Mouse (Mus musculus): Measurements from ENCODE around the gene Ski.

The Ski gene

DNA sequence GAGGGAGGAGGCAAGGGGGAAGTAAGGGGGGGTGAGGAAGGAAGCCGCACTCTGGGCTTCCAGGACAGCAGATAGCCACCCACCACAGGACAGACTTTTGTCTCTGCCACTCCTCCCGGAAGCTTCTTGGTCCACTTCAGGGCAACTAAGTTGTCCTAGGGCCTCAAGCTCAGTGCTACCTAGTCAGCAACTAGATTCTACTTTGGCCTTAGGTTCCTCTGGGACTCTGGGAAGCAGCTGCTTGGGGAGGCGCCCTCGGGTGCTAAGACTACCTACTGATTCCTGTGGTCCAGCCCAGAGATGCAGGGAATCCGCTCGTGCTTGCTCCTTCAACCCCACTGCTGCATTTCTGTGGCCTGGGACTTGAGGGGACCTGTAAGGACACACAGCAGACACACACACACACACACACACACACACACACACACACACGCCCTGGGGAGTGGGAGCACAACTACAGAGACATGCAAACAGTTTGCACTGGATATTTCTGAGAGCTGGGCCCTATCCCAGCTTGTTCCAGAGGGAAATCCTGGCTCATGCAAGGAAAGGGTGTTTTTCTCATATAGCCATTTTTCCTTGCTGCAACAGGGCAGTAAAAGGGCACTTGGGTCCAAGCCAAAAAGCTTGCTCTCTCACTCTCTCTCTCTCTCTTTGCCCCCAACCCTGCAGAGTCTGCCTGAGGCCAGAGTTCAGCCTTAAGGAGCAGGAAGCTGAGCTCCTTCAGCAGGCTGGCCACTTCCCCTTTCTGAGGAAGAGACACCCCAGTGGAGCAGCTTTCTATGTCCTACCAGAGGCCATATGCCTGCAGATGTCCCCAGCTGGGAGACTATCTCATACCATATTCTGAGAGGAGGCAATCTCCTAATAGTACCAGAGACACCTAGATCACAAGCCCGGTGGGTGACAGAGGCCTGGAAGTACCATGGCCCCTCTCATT is 12.2 kb upstream of the Ski start:
- no peak for DNase-seq (ENCODE audit: low read depth, low spot score)

GRCm38 (mm10) chr4:155233878-155234277 is 11.5 kb upstream of the Ski start:
- DNase-seq (ENCODE audit: low read depth, low spot score): peak; percentile 78

DNA sequence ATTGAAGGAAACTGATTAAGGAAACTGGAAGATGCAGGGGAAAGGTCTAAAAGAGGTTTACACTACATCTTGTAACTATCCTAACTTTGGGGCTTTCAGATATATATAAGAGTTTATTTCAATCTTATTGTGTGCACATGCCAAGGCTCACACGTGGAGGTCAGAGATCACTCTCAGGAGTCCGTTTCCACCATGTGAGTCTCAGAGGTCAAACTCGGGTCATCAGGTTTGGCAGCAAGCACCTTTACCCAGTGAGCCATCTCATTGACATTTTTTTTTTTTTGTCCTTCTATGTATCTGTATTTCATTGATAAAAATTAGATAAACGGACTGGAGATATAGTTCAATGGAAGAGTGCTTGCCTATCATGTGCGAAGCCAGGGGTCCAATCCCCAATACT is 6.1 kb upstream of the Ski start:
- DNase-seq (ENCODE audit: low read depth, low spot score): no peak

- DNase-seq (ENCODE audit: low read depth, low spot score): no peak
Observed at GRCm38 (mm10) chr4:155227986-155228385, 5.6 kb upstream of the Ski start.

DNA sequence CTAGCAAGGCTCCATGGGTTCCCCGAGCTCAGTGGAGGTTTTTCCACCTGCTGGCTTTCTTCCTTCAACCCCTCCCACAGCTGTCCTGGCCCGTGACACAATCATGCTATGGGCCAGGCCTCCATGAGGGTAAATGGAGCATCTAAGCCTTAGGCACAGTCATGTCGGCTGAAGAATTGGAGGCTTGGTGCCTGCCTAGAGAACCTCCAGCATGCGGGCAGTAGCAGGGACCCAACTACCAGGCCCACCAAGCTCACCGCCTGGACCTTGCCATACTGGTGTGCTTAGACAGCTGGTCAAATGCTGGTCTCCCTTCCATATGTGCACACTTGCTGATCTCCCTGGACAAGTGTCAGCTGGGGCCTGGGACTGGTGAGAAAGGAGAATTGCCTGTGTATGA is 3.5 kb upstream of the Ski start:
- no peak for DNase-seq (ENCODE audit: low read depth, low spot score)

DNA sequence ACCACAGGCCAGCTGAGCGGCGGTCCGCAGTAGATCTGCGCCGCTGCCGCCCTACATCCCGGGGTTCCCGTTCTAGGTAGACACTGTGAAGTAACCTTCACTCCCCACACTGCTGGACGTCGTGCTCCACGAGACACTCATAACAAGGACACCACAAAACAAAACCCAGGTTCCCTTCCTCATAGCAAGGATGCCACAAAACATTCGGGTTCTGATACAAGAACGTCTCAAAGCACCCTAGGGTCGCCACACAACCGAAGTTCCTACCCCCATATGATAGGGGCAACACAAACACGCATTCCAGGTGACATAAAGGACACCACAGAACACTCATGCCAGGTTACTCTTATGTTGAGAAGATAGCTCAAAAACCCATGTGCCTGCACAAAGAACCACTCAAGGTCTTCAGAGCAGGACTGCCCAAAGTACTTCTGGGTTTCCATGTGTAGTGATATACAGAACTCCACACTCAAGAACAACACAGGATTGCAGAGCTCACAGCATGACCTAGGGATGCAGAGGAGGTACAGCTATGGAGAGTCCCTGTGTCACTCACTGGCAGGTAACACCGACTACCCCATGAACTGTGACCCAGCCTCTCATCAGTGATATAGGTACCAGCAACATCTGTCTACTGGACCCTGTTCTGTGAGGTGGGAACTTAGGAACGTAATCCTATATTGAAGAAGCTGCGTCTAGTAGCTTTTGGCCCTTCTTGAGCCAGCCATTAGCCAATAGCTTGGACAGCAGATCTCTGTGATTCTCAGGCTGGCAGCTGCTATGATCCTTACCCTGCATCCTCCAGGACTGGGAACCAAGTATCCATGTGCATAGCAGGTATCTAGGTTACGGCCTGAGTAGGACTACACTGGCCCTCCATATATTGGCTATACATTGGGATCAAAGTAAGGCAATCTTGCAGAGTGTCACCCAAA is 1.5 kb upstream of the Ski start:
- no peak for DNase-seq (ENCODE audit: low read depth, low spot score)

DNA sequence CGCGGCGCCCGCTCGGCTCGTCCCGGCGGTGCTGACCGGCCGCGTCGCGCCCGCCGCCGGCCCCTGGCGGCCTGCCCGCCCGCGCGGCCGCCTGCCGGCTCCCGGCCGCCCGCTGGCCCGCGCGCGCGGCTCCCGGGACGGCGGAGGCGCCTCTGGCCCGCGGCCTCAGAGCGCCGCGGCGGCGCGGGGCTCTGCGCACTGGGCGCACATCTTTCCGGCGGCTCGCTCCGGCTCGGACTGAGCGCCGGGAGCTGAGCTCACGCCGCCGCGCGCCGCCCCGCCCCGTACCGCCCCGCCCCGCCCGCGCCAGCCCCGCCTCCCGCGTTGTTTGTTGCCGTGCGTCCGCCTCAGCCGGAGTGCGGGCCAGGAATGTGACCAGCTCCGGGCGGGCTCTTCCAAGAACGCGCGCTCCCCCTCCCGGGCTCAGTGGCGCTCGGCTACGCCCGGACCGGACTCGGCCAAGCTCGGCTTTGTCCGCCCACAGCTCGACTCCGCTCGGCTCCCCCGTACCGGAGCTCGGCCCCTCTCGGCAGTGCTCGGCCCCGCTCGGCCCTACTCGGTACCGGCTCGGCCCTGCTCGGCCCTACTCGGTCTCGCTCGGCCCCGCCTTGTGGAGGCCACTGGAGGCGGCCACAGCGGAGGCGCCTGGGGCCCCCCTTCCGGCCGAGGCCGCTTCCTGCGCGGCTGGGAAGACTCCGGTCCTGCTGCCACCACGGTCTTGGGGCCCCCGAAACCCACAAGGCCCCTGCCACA is 625 bp upstream of the Ski start:
- DNase-seq (ENCODE audit: low read depth, low spot score): peak; percentile 98

GRCm38 (mm10) chr4:155221599-155222551 is 517 bp downstream of the Ski start:
- peak; percentile 40 for DNase-seq (ENCODE audit: low read depth, low spot score)

- DNase-seq (ENCODE audit: low read depth, low spot score): no peak
Observed at GRCm38 (mm10) chr4:155221106-155221505, 1.3 kb downstream of the Ski start.

- DNase-seq (ENCODE audit: low read depth, low spot score): no peak
Observed at GRCm38 (mm10) chr4:155220213-155221100, 1.9 kb downstream of the Ski start.

DNA sequence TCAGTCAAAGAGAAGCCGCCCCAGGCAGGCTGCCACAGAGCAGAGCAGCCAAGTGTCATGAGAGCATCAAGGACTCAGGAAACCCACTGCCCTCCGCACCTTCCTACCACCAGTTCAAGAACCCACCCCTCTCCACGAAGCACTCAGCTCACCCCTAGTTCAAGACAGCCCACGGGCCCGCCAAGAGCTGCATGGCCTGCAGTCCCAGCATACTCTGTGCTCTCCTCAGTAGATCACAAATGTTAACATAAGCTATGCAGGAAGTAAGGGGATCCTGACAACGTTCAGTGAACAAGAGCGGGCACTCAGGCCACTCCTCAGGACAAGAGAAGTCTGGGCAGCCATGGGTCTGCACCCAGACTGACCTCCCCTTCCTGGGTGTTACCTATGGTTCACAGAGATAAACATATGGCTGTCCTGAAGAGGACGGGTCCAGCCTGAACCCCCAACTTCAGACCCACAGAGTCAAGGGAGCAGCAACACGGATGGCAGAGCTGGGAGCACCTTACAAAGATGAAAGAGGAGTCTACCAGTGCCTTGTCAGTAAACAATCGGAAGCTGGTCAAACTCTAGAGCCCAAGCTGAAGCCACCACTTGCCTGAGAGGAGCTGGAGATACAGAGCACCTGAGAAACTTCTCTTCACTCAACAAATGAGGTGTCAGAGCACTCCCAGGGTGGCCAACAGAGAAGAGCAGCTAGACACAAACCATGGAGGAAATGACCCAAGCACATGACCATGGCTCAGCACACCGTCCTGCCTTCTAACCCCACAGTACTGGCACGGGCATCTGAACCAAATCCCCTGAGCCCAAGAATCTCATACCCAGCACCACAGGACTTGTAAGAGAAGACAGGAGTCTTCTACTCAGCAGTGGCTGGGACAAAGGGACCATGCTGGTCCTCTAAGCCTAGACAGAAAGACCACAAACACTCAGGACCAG is 2.9 kb downstream of the Ski start:
- no peak for DNase-seq (ENCODE audit: low read depth, low spot score)

- no peak for DNase-seq (ENCODE audit: low read depth, low spot score)
Observed at GRCm38 (mm10) chr4:155218104-155218732, 4.2 kb downstream of the Ski start.

DNA sequence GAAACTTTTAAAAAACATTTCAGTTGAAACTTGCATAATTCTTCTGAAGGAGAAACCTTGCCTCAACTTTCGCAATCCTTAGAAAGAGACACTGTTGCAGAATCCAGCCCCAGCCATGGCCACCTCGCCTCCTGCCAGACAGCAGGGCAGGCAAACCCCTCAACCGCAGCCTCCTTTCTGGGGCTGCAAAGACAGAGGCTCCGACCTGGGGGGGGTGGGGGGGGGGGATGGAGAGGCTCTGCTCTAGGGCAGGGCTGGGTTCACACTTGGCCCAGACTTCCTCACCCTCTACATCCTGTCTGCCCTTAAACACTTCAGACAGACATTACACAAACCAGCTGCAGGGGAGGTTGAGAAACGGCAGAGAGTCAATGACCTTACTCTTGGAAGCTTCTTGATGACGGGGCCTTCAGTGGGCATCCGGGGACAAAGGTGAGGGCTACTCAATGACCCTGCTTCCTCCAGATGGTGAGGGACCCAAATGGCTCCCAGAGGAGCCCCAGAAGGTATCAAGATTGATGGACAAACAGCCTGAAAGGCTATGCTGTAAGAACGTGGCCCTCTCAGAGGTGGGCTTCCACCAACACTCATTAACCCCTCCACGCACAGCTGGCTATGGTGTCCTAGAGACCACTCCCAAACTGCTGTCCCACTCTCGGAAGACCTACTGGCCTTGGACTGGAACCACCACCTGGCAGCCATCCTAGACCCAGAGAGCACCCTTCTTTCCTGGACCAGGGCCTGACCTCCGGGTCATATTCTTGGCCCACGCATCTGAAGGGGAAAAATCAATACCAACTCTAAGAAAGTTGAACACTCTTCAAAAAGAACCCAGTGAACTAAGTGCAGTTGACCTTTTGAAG is 4.9 kb downstream of the Ski start:
- no peak for DNase-seq (ENCODE audit: low read depth, low spot score)

DNA sequence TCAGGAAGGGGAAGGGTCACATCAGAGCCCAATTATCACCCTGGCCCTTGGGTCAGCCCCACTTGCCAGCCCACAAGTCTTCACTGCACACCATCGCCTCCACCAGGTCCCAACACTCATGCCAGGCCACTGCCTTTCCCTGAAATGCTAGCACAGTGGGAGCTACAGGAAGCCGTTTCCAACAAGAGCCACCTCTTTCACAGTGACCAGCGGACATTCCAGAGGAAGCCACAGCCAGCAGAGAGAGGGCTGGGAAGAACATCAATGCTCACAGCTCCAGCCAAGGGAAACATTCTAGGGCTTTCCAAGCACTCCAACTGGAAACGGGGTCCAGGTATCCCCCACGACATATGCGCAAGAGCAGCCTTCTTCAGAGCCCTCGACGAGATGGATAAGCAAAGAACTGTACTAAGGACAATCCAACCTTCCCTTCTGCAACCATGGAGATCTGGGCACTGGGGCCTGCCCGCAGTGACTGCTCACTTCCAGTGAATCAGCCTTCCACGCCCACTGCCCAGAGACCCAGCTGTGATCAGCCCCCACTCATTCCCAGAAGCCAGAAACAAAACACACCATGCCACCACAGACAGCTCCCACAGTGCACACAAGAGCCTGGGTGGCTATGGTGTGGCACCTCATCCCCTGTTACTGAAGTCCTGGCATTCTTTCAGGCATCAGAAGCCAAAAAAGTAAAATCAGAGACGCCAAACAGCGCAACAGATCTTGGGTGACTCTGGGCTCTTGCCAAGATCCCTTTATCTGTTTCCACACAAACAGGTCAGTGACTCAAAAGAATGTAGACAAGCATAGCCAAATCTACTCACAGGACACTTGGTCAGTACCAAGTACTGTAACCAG is 6.4 kb downstream of the Ski start:
- no peak for DNase-seq (ENCODE audit: low read depth, low spot score)

GRCm38 (mm10) chr4:155215203-155215602 is 7.2 kb downstream of the Ski start:
- no peak for DNase-seq (ENCODE audit: low read depth, low spot score)

- no peak for DNase-seq (ENCODE audit: low read depth, low spot score)
Observed at GRCm38 (mm10) chr4:155214793-155215192, 7.6 kb downstream of the Ski start.

Data from forelimb bud, embryonic 11.5 days (tissue).